14 mouse cellular contexts compared by ENCODE assay signal in genomic region chr15:77886369-77887092, GRCm38 (mm10). TPM values are rescaled to one million over a fixed set of nuclear protein-coding genes. Genes with fewer than 3 reads are reported as not detected.
A peak's percentile ranks its signal among the peaks of the same experiment; 100 is the strongest.
DNase-seq lines count a peak whose midpoint lies in the region; ATAC-seq and TF ChIP-seq lines count a peak whose summit lies in the region.
"Had no signal": no experiment of that assay in that cellular context is flagged by ENCODE, and none has a peak within 500 bp of the region (broad histone marks: within the 10 kb centered on the region; RNA-seq: fewer than 3 reads in every experiment).

No protein-coding gene starts in this region.

- no peak for DNase-seq in kidney, adult 11 months
- peak; percentile 44 for DNase-seq in NIH3T3 (ENCODE audit: low read depth)
- DNase-seq in liver, postnatal 0 days = no peak
- DNase-seq in urinary bladder, postnatal 10 days (ENCODE audit: low spot score) = no peak
- DNase-seq in left cerebral cortex, postnatal 36 days (ENCODE audit: low spot score in 2 of 2) = no peak
- DNase-seq: cerebellum, adult 18-20 months; heart, postnatal 36 days; layer of hippocampus, postnatal 36 days; right cerebral cortex, postnatal 14 days had no signal

- no peaks in the 10 kb centered on the region for H3K9me3 ChIP-seq in kidney, embryonic 14.5 days (ENCODE audit: control insufficient read depth, low read length)
- H3K9me3 ChIP-seq in megakaryocyte, embryonic 14.5 days = no peaks in the 10 kb centered on the region
- no peaks in the 10 kb centered on the region for H3K9me3 ChIP-seq in liver, postnatal 0 days (ENCODE audit: low read length)
- H3K9me3 ChIP-seq: stomach, embryonic 15.5 days had no signal

- no peak for TF ChIP-seq CTCF in liver, postnatal 0 days (IDR thresholded peaks at IDR 0.05; ENCODE audit: low read depth)

- H3K4me3 ChIP-seq in kidney, embryonic 14.5 days (ENCODE audit: low read length) = no peak overlapping the region
- H3K4me3 ChIP-seq in megakaryocyte, embryonic 14.5 days (replicated peaks) = peak overlapping the region; percentile 14
- no peak overlapping the region for H3K4me3 ChIP-seq in liver, postnatal 0 days (ENCODE audit: low read depth, low read length)
- H3K4me3 ChIP-seq: stomach, embryonic 15.5 days had no signal

- peaks cover 38% of the 10 kb centered on the region for H3K4me1 ChIP-seq in kidney, embryonic 14.5 days (ENCODE audit: control insufficient read depth, insufficient read depth, low read length)
- peaks cover 99% of the 10 kb centered on the region for H3K4me1 ChIP-seq in megakaryocyte, embryonic 14.5 days
- H3K4me1 ChIP-seq in liver, postnatal 0 days (ENCODE audit: insufficient read depth) = peaks cover 12% of the 10 kb centered on the region

- TF ChIP-seq EP300 in liver, postnatal 0 days (IDR thresholded peaks at IDR 0.05; ENCODE audit: low read depth) = no peak

- H3K27ac ChIP-seq in kidney, embryonic 14.5 days (ENCODE audit: low read depth, low read length) = peak overlapping the region; percentile 67; the same call in 1 of the 2 replicates
- H3K27ac ChIP-seq in liver, postnatal 0 days (ENCODE audit: low read depth) = peak overlapping the region; percentile 39
- H3K27ac ChIP-seq: macrophage; stomach, embryonic 15.5 days had no signal

- WGBS in kidney, embryonic 14.5 days = 92% methylated on average over 4 of the region's 5 CpGs
- WGBS in liver, postnatal 0 days (ENCODE audit: insufficient replicate concordance) = 69% methylated on average over 5 of the region's 5 CpGs

- H3K27me3 ChIP-seq in kidney, embryonic 14.5 days (ENCODE audit: control insufficient read depth, insufficient read depth, low read length) = no peaks in the 10 kb centered on the region
- H3K27me3 ChIP-seq in megakaryocyte, embryonic 14.5 days (replicated peaks) = no peaks in the 10 kb centered on the region
- no peaks in the 10 kb centered on the region for H3K27me3 ChIP-seq in liver, postnatal 0 days (ENCODE audit: insufficient read depth, low read length)
- H3K27me3 ChIP-seq: stomach, embryonic 15.5 days had no signal

- no peak for ATAC-seq in kidney, embryonic 14.5 days (ENCODE audit: low FRiP score, low TSS enrichment)
- no peak for ATAC-seq in megakaryocyte, adult 5-6 weeks (ENCODE audit: poor library complexity, severe bottlenecking)
- no peak for ATAC-seq in liver, postnatal 0 days

- H3K4me2 ChIP-seq in kidney, embryonic 14.5 days (replicated peaks; ENCODE audit: low read depth, low read length) = no peak overlapping the region
- H3K4me2 ChIP-seq in liver, postnatal 0 days (ENCODE audit: low read depth, low read length) = no peak overlapping the region
- H3K4me2 ChIP-seq: stomach, embryonic 15.5 days had no signal

- H3K36me3 ChIP-seq in kidney, embryonic 14.5 days (ENCODE audit: control insufficient read depth, insufficient read depth, low read length) = no peaks in the 10 kb centered on the region
- no peaks in the 10 kb centered on the region for H3K36me3 ChIP-seq in megakaryocyte, embryonic 14.5 days (replicated peaks; ENCODE audit: low read length)
- no peaks in the 10 kb centered on the region for H3K36me3 ChIP-seq in liver, postnatal 0 days (replicated peaks; ENCODE audit: insufficient read depth, low read length)
- H3K36me3 ChIP-seq: stomach, embryonic 15.5 days had no signal

- no peak overlapping the region for H3K9ac ChIP-seq in kidney, embryonic 14.5 days (ENCODE audit: low read depth, low read length)
- no peak overlapping the region for H3K9ac ChIP-seq in liver, postnatal 0 days (replicated peaks)
- H3K9ac ChIP-seq: stomach, embryonic 15.5 days had no signal

- intact Hi-C loops in left cerebral cortex, postnatal 36 days (cut with DNase I) = no loop called here

RNA-seq across cellular contexts. Expression of gene Txn2, which starts 42.3 kb away (rescaled TPM):
- 269 and 294 TPM in 2 replicates for polyA plus RNA-seq in kidney, embryonic 14.5 days (2014; fragmentation: Nextera tagmentation; extraction: Ambion mirVana)
- 186 and 405 TPM in 2 replicates for polyA plus RNA-seq in megakaryocyte, embryonic 14.5 days (2012; ENCODE audit: insufficient read depth, low replicate concordance)
- 162 and 187 TPM in 2 replicates for total RNA-seq in megakaryocyte, adult 5-6 weeks (2015)
- total RNA-seq in megakaryocyte, adult 5-6 weeks (2017) = 23.2 and 39.4 TPM in 2 replicates
- polyA plus RNA-seq in liver, postnatal 0 days (2015; fragmentation: Nextera tagmentation; extraction: Ambion mirVana) = 258 and 261 TPM in 2 replicates
- 100 to 1,000 TPM; 125 to 150 TPM for total RNA-seq in left cerebral cortex, postnatal 36 days (2021)

RNA-seq across cellular contexts. Expression of gene Myh9, which starts 44.6 kb away (rescaled TPM):
- 43.8 and 72.3 TPM in 2 replicates for polyA plus RNA-seq in kidney, embryonic 14.5 days (2014; fragmentation: Nextera tagmentation; extraction: Ambion mirVana)
- 1,439 and 1,641 TPM in 2 replicates for polyA plus RNA-seq in megakaryocyte, embryonic 14.5 days (2012; ENCODE audit: insufficient read depth, low replicate concordance)
- 464 and 549 TPM in 2 replicates for total RNA-seq in megakaryocyte, adult 5-6 weeks (2015)
- total RNA-seq in megakaryocyte, adult 5-6 weeks (2017) = 759 and 878 TPM in 2 replicates
- 17.7 and 22.4 TPM in 2 replicates for polyA plus RNA-seq in liver, postnatal 0 days (2015; fragmentation: Nextera tagmentation; extraction: Ambion mirVana)
- total RNA-seq in left cerebral cortex, postnatal 36 days (2021) = 10 to 100 TPM; 58.0 to 77.6 TPM

Comparison
In these comparisons a context has a peak if more than half of its experiments do, and no peak if none do; other contexts are left out.
1. RNA of gene Myh9, which starts 44.6 kb away (polyA plus RNA-seq): 1,439 to 1,641 TPM in megakaryocyte, embryonic 14.5 days; 43.8 to 72.3 TPM in kidney, embryonic 14.5 days and 17.7 to 22.4 TPM in liver, postnatal 0 days; every median in the first group is over 10 times any median in the second.